Mouse (Mus musculus) hindbrain, embryonic 15.5 days (tissue): ENCODE measurements around the gene Bnipl. TPM values are rescaled to one million over a fixed set of nuclear protein-coding genes. Genes with fewer than 3 reads are reported as not detected.
"Not testable (repeated sequence)": the region's sequence is repeated elsewhere in the genome, so short reads cannot be mapped to it uniquely, and the experiment has no call there.

Source experiments
- ATAC-seq: fragments of 200-750 bp; cut with Nextera tagmentation; 2 replicates; pipeline ENCODE4 v1.8.0; 2017; ENCODE audit warnings: low read depth, moderate number of reproducible peaks, moderate TSS enrichment; ENCODE audit not compliant: low FRiP score
- H3K27ac ChIP-seq: fragments of 300-500 bp; sonication (generic); replicated peaks from 2 replicates; pipeline ENCODE4 v1.5.1; 2015; ENCODE audit warnings: mild to moderate bottlenecking, inconsistent platforms
- H3K27me3 ChIP-seq: fragments of 300-500 bp; sonication (generic); 2 replicates; pipeline ENCODE4 v1.6.1; 2015; ENCODE audit warnings: control low read depth, inconsistent platforms
- H3K36me3 ChIP-seq: fragments of 300-500 bp; sonication (generic); 2 replicates; pipeline ENCODE4 v1.6.1; 2015; ENCODE audit warnings: control low read depth, inconsistent platforms
- H3K4me1 ChIP-seq: fragments of 300-500 bp; sonication (generic); replicated peaks from 2 replicates; pipeline ENCODE4 v1.6.1; 2015; ENCODE audit warnings: control low read depth, inconsistent platforms
- H3K4me2 ChIP-seq: fragments of 300-500 bp; sonication (generic); 2 replicates; pipeline ENCODE4 v1.6.1; 2015; ENCODE audit warnings: moderate library complexity, mild to moderate bottlenecking, inconsistent platforms
- H3K4me3 ChIP-seq: fragments of 300-500 bp; sonication (generic); 2 replicates; pipeline ENCODE4 v1.5.1; 2015; ENCODE audit warnings: mild to moderate bottlenecking, inconsistent platforms
- H3K9ac ChIP-seq: fragments of 300-500 bp; sonication (generic); 2 replicates; pipeline ENCODE4 v1.6.1; 2015; ENCODE audit warnings: inconsistent platforms
- H3K9me3 ChIP-seq: fragments of 300-500 bp; sonication (generic); 2 replicates; pipeline ENCODE4 v1.6.1; 2016; ENCODE audit warnings: control low read depth, inconsistent platforms
- WGBS: fragments of 180-500 bp; shearing (Covaris S2); methylation state at CpG from one replicate; pipeline ENCODE4 v1.1.7; 2015; 5-methylcytosine and 5-hydroxymethylcytosine counted together
- polyA plus RNA-seq: library from polyadenylated mRNA; unstranded; fragments of >200 nt; fragmentation: Nextera tagmentation; extraction: Ambion mirVana; gene quantifications from 2 replicates; pipeline ENCODE4 v1.2.1, GENCODE M21; 2015

The Bnipl gene
- polyA plus RNA-seq, 1 experiment from 2014 or later = 0.29 TPM

DNA sequence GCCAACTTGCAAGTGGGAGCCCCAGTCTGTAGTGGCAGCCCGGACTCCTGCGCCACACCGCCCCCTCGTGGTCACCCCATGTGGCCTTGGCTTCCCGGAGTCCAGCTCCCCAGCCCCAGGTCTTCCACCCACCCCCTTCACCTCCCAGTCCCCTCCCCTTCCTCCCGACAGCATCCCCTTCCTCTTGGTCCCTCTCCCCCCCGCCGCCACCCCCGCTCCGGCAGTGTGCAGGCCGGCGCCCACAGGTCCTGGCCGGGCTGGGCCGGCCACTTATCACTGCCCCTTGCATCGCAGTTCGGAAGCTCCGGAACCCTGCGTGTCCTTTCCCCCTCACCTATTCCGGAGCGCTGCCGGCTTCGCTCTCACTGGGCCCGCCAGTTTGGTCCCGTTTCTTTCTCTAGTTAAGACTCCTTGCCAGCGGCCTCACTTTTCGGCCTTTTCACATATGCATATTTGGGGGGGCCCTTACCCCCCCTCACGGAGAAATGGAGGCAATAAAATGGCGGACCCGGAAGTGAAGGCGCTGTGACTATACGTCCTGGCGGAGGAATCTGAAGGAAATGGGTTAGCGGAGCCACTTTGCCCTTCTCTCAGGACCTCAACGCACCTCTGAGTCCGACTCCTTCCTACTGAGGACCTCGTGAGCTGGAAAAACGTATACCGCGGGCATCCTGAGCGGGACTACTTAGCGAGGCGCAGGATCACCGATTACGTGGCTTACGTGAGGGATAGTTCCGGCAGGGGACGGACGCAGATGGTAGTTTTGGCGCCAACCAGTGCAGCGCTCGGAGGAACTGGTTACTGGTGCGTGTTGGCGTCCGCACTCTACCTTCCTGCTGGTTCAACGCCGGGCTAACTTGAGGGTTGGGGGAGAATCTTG, 33.5 kb downstream of the Bnipl start, which contains the start of gene Gabpb2:
Gabpb2 (minus strand) TSS at position 662 of the 880 bp plus-strand sequence.
- H3K4me3 ChIP-seq = peak within 1 kb of the TSS; percentile 84
- no peaks in the 10 kb centered on the region for H3K9me3 ChIP-seq
- H3K4me1 ChIP-seq = peaks cover 21% of the 10 kb centered on the region
- ATAC-seq = peak; percentile 88
- peak within 1 kb of the TSS; percentile 89 for H3K9ac ChIP-seq
- no peaks in the 10 kb centered on the region for H3K27me3 ChIP-seq
- peaks cover 27% of the 10 kb centered on the region for H3K36me3 ChIP-seq
- H3K4me2 ChIP-seq = peak within 1 kb of the TSS; percentile 72
- H3K27ac ChIP-seq = peak within 1 kb of the TSS; percentile 97
- WGBS = under 1% methylated on average over 52 of the region's 56 CpGs

DNA sequence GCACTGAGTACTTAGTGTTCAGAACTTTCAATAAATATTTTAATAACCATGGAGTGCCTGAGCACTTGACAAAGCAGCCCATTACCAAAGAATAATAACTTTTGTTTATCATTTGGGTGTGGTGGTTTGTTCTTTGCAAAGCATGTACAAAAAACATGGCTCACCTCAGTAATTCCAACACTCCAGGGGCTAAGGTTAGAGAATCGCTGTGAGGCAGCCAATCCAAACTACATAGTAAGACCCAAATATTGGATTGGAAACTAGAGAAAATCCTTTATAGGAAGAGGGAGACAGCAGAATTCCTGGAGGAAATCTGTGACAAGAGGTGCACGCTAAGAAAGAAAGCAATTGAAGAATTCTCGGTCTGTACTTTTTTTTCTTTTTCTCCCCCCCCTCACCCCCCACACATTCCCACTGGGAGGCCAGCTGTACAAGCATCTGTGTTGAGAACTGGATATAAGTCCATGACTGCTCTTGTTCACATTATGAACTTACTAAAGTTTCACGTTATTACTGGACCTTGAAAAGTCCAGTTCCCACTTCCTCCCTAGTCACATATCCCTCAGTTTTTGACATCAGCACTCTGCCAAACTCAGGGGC, 34.2 kb downstream of the Bnipl start:
- H3K9ac ChIP-seq = peak overlapping the region; percentile 89
- H3K4me2 ChIP-seq = peak overlapping the region; percentile 72
- peak overlapping the region; percentile 97 for H3K27ac ChIP-seq
- WGBS = 26% methylated on average over 4 of the region's 4 CpGs
- H3K9me3 ChIP-seq = no peaks in the 10 kb centered on the region
- H3K4me1 ChIP-seq = peaks cover 18% of the 10 kb centered on the region
- peaks cover 24% of the 10 kb centered on the region for H3K36me3 ChIP-seq
- no peak for ATAC-seq
- H3K27me3 ChIP-seq = no peaks in the 10 kb centered on the region
- H3K4me3 ChIP-seq = peak overlapping the region; percentile 84

DNA sequence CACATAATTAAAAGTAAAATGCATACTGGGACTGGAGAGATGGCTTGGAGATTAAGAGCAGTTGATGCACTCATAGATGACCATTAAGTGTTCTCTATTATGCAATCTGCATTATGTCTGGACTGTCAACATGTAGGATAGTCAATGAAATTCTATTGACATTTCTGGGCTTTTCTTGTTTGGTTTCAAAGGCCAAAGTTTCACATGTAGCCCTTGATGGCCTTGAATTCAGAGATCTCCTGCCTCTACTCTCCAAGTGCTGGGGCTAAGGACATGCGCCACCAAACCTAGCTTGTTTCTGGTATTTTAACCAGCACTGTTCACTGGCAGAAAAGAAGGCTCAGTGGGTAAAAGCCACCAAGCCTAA, 37.4 kb downstream of the Bnipl start:
- Histone ChIP-seq H3K9me3 (no peaks in the 10 kb centered on the region), H3K9ac (no peak overlapping the region)
- WGBS = 100% methylated on average over 1 of the region's 1 CpGs

GRCm38 (mm10) chr3:95212889-95213608, 37.9 kb downstream of the Bnipl start:
- H3K27ac ChIP-seq, H3K4me3 ChIP-seq, H3K9ac ChIP-seq, H3K27me3 ChIP-seq, H3K4me2 ChIP-seq, H3K36me3 ChIP-seq, H3K9me3 ChIP-seq, ATAC-seq: not testable (repeated sequence)
- WGBS = 97% methylated on average over 9 of the region's 10 CpGs
- H3K4me1 ChIP-seq = peaks cover 14% of the 10 kb centered on the region

More for the DNA sequence above, 37.4 kb downstream of the Bnipl start:
- no peak for ATAC-seq
- Histone ChIP-seq H3K36me3 (peaks cover 4% of the 10 kb centered on the region), H3K4me1 (peaks cover 18% of the 10 kb centered on the region), H3K27ac (no peak overlapping the region), H3K4me2 (no peak overlapping the region), H3K27me3 (no peaks in the 10 kb centered on the region), H3K4me3 (no peak overlapping the region)

- Histone ChIP-seq H3K4me3 (no peak overlapping the region), H3K36me3 (peaks cover 9% of the 10 kb centered on the region; the same call in 1 of the 2 replicates), H3K4me1 (no peaks in the 10 kb centered on the region), H3K27me3 (no peaks in the 10 kb centered on the region), H3K9ac (no peak overlapping the region), H3K27ac (no peak overlapping the region), H3K9me3 (no peaks in the 10 kb centered on the region), H3K4me2 (no peak overlapping the region)
- 63% methylated on average over 2 of the region's 2 CpGs for WGBS
- ATAC-seq = no peak
Measured at GRCm38 (mm10) chr3:95210585-95210984, 40.4 kb downstream of the Bnipl start.

- 92% methylated on average over 4 of the region's 4 CpGs for WGBS
- Histone ChIP-seq H3K4me3 (no peak overlapping the region), H3K4me1 (no peaks in the 10 kb centered on the region), H3K36me3 (peaks cover 21% of the 10 kb centered on the region), H3K9me3 (no peaks in the 10 kb centered on the region), H3K27ac (no peak overlapping the region), H3K9ac (no peak overlapping the region), H3K4me2 (no peak overlapping the region), H3K27me3 (no peaks in the 10 kb centered on the region)
- no peak for ATAC-seq
Measured at GRCm38 (mm10) chr3:95208286-95208685, 42.7 kb downstream of the Bnipl start.

DNA sequence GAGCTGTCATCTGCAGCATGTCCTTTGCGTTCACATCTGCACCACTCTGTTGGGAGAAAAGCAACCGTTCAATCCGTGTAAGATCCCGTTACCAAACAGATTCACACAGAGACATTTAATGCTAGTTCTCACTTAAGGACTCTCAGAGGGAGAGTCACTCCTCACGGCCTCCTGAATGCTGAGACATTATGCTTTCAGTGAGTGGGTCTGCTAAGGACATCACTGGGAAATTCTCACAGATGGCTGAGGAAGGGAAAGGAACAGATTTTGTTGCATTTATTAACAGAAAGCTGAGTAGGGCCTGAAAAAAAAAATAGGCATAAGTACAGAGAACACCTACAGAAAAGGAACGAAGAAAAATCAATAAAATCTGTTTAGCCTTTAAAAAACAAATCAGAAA, 47.1 kb downstream of the Bnipl start:
- no peaks in the 10 kb centered on the region for H3K9me3 ChIP-seq
- no peak overlapping the region for H3K27ac ChIP-seq
- ATAC-seq = no peak
- H3K4me1 ChIP-seq = no peaks in the 10 kb centered on the region
- H3K9ac ChIP-seq = no peak overlapping the region
- no peak overlapping the region for H3K4me3 ChIP-seq
- WGBS = 92% methylated on average over 6 of the region's 6 CpGs
- H3K27me3 ChIP-seq = no peaks in the 10 kb centered on the region
- H3K36me3 ChIP-seq = peaks cover 49% of the 10 kb centered on the region
- H3K4me2 ChIP-seq = no peak overlapping the region

GRCm38 (mm10) chr3:95200562-95200961, 50.4 kb downstream of the Bnipl start:
- Histone ChIP-seq H3K4me2 (no peak overlapping the region), H3K4me1 (no peaks in the 10 kb centered on the region), H3K9me3 (no peaks in the 10 kb centered on the region), H3K36me3 (peaks cover 50% of the 10 kb centered on the region), H3K4me3 (no peak overlapping the region), H3K27me3 (no peaks in the 10 kb centered on the region), H3K9ac (no peak overlapping the region), H3K27ac (no peak overlapping the region)
- no peak for ATAC-seq
- WGBS = 81% methylated on average over 2 of the region's 2 CpGs

GRCm38 (mm10) chr3:95200132-95200531, 50.9 kb downstream of the Bnipl start:
- Histone ChIP-seq H3K36me3 (peaks cover 49% of the 10 kb centered on the region), H3K9me3 (no peaks in the 10 kb centered on the region), H3K4me2 (no peak overlapping the region), H3K27ac (no peak overlapping the region), H3K9ac (no peak overlapping the region), H3K27me3 (no peaks in the 10 kb centered on the region), H3K4me3 (no peak overlapping the region), H3K4me1 (no peaks in the 10 kb centered on the region)
- WGBS = 81% methylated on average over 7 of the region's 7 CpGs
- ATAC-seq = no peak

- H3K9me3 ChIP-seq = no peaks in the 10 kb centered on the region
- no peak overlapping the region for H3K4me2 ChIP-seq
- peaks cover 49% of the 10 kb centered on the region for H3K36me3 ChIP-seq
- H3K9ac ChIP-seq = no peak overlapping the region
- no peaks in the 10 kb centered on the region for H3K4me1 ChIP-seq
- H3K4me3 ChIP-seq = no peak overlapping the region
- 79% methylated on average over 1 of the region's 1 CpGs for WGBS
- H3K27ac ChIP-seq = no peak overlapping the region
- ATAC-seq = no peak
- H3K27me3 ChIP-seq = no peaks in the 10 kb centered on the region
Measured at GRCm38 (mm10) chr3:95199101-95199500, 51.9 kb downstream of the Bnipl start.

DNA sequence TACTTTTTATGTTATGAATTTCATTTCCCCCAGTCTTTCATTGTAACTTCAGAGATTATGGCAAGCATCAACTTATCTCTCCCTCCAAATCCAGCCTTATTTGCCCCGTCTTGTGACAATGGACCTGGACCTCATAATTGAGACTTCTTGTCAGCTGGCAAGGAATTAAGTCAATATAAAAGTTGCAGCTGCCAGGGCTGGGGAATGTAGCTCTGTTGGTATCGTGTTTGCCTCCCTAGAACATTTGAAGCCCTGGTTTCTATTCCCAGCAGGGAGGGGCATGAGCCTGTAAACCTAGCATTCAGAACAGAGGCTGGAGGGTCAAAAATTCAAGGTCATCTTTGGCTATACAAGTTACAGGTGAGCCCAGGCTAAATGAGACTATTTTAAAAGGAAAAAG, 55.2 kb downstream of the Bnipl start:
- WGBS = 91% methylated on average over 2 of the region's 2 CpGs
- H3K4me3 ChIP-seq = no peak overlapping the region
- ATAC-seq = no peak
- H3K9ac ChIP-seq = no peak overlapping the region
- no peaks in the 10 kb centered on the region for H3K27me3 ChIP-seq
- H3K4me2 ChIP-seq = no peak overlapping the region
- no peak overlapping the region for H3K27ac ChIP-seq
- peaks cover 40% of the 10 kb centered on the region for H3K36me3 ChIP-seq
- no peaks in the 10 kb centered on the region for H3K4me1 ChIP-seq
- no peaks in the 10 kb centered on the region for H3K9me3 ChIP-seq

DNA sequence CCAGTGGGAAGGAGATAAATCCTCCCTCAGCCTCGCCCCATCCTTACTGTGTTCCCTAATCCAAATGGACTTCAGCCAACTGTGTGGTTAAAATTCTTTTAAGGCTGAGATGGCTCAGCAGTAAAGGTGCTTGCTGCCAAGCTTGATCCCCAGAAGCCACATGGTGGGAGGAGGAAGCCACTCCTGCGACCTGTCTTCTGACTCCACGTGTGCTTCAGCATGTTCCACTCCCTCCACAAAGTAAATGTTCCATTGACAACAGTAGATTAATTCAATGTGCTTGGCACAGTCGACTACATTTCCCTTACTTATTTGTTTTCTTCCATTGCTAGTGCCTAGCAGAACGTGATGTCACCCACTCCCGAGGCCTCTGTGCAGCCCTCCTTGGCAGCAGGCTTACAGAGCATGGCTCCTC, 56.3 kb downstream of the Bnipl start:
- Histone ChIP-seq H3K4me1 (no peaks in the 10 kb centered on the region), H3K9me3 (no peaks in the 10 kb centered on the region), H3K4me2 (no peak overlapping the region), H3K27ac (no peak overlapping the region), H3K9ac (no peak overlapping the region), H3K27me3 (no peaks in the 10 kb centered on the region), H3K36me3 (peaks cover 38% of the 10 kb centered on the region), H3K4me3 (no peak overlapping the region)
- 76% methylated on average over 6 of the region's 6 CpGs for WGBS
- ATAC-seq = no peak
